Mouse (Mus musculus): ENCODE measurements around the gene Adamts12.

Gene Adamts12

GRCm38 (mm10) chr15:11064558-11065411 is at the start of gene Adamts12:
Gene Adamts12, plus strand, starts transcription at chr15:11064790.
- DNase-seq (ENCODE audit: low spot score), result peak; percentile 31

GRCm38 (mm10) chr15:11014931-11015330 is 49.7 kb upstream of the Adamts12 start:
- no peak for DNase-seq (ENCODE audit: low spot score)

- DNase-seq (ENCODE audit: low spot score), result no peak
Observed at GRCm38 (mm10) chr15:11026801-11027561, 37.6 kb upstream of the Adamts12 start.

- DNase-seq (ENCODE audit: low spot score), result no peak
Observed at GRCm38 (mm10) chr15:11030188-11030587, 34.4 kb upstream of the Adamts12 start.

GRCm38 (mm10) chr15:11035947-11036474 is 28.6 kb upstream of the Adamts12 start:
- no peak for DNase-seq (ENCODE audit: low spot score)

GRCm38 (mm10) chr15:11036535-11037375 is 27.8 kb upstream of the Adamts12 start:
- no peak for DNase-seq (ENCODE audit: low spot score)

GRCm38 (mm10) chr15:11037376-11037695 is 27.3 kb upstream of the Adamts12 start:
- no peak for DNase-seq (ENCODE audit: low spot score)

GRCm38 (mm10) chr15:11037711-11038110 is 26.9 kb upstream of the Adamts12 start, which contains the start of gene Rxfp3:
Gene Rxfp3, minus strand, starts transcription at chr15:11037991.
- no peak for DNase-seq (ENCODE audit: low spot score)

GRCm38 (mm10) chr15:11038476-11038875 is 26.1 kb upstream of the Adamts12 start:
- DNase-seq (ENCODE audit: low spot score), result peak; percentile 21

GRCm38 (mm10) chr15:11040067-11040466 is 24.5 kb upstream of the Adamts12 start:
- DNase-seq (ENCODE audit: low spot score), result no peak

GRCm38 (mm10) chr15:11041229-11041628 is 23.4 kb upstream of the Adamts12 start:
- DNase-seq (ENCODE audit: low spot score), result no peak

- DNase-seq (ENCODE audit: low spot score), result no peak
Observed at GRCm38 (mm10) chr15:11042828-11043227, 21.8 kb upstream of the Adamts12 start.

- DNase-seq (ENCODE audit: low spot score), result no peak
Observed at GRCm38 (mm10) chr15:11053678-11054439, 10.7 kb upstream of the Adamts12 start.

GRCm38 (mm10) chr15:11054440-11055080 is 10.0 kb upstream of the Adamts12 start:
- no peak for DNase-seq (ENCODE audit: low spot score)

- no peak for DNase-seq (ENCODE audit: low spot score)
Observed at GRCm38 (mm10) chr15:11062903-11063302, 1.7 kb upstream of the Adamts12 start.

GRCm38 (mm10) chr15:11064160-11064557 is 431 bp upstream of the Adamts12 start:
- DNase-seq (ENCODE audit: low spot score), result peak; percentile 5

GRCm38 (mm10) chr15:11065528-11066171 is 1.1 kb downstream of the Adamts12 start:
- DNase-seq (ENCODE audit: low spot score), result no peak

- no peak for DNase-seq (ENCODE audit: low spot score)
Observed at GRCm38 (mm10) chr15:11066299-11066698, 1.7 kb downstream of the Adamts12 start.

- DNase-seq (ENCODE audit: low spot score), result no peak
Observed at GRCm38 (mm10) chr15:11067891-11068290, 3.3 kb downstream of the Adamts12 start.

GRCm38 (mm10) chr15:11075726-11076361 is 11.3 kb downstream of the Adamts12 start:
- no peak for DNase-seq (ENCODE audit: low spot score)
